Mouse (Mus musculus) hindbrain, embryonic 16.5 days (tissue): Measurements from ENCODE around the gene Retsat. TPM values are rescaled to one million over a fixed set of nuclear protein-coding genes. Genes with fewer than 3 reads are reported as not detected.
A peak's percentile ranks its signal among the peaks of the same experiment; 100 is the strongest.

Source experiments
- ATAC-seq: fragments of 200-750 bp; cut with Nextera tagmentation; 2 replicates; pipeline ENCODE4 v1.8.0; 2017; ENCODE audit warnings: moderate TSS enrichment, moderate library complexity
- H3K27ac ChIP-seq: fragments of 300-500 bp; sonication (generic); 2 replicates; pipeline ENCODE4 v1.5.1; 2014; ENCODE audit warnings: low read depth, mild to moderate bottlenecking, control low read depth, low read length, moderate library complexity
- H3K27me3 ChIP-seq: fragments of 300-500 bp; sonication (generic); replicated peaks from 2 replicates; pipeline ENCODE4 v1.6.1; 2014; ENCODE audit warnings: low read length; ENCODE audit not compliant: control insufficient read depth, insufficient read depth
- H3K36me3 ChIP-seq: fragments of 300-500 bp; sonication (generic); 2 replicates; pipeline ENCODE4 v1.6.1; 2014; ENCODE audit warnings: mild to moderate bottlenecking, low read length, moderate library complexity, mixed read lengths; ENCODE audit not compliant: control insufficient read depth, insufficient read depth
- H3K4me1 ChIP-seq: fragments of 300-500 bp; sonication (generic); 2 replicates; pipeline ENCODE4 v1.6.1; 2014; ENCODE audit warnings: low read depth, low read length; ENCODE audit not compliant: control insufficient read depth, insufficient read depth
- H3K4me2 ChIP-seq: fragments of 300-500 bp; sonication (generic); 2 replicates; pipeline ENCODE4 v1.6.1; 2014; ENCODE audit warnings: mild to moderate bottlenecking, low read length, control low read depth, moderate library complexity
- H3K4me3 ChIP-seq: fragments of 300-500 bp; sonication (generic); 2 replicates; pipeline ENCODE4 v1.5.1; 2014; ENCODE audit warnings: mild to moderate bottlenecking, low read length, control low read depth, moderate library complexity
- H3K9ac ChIP-seq: fragments of 300-500 bp; sonication (generic); 2 replicates; pipeline ENCODE4 v1.6.1; 2014; ENCODE audit warnings: low read depth, mild to moderate bottlenecking, control low read depth, low read length, moderate library complexity
- H3K9me3 ChIP-seq: fragments of 300-500 bp; sonication (generic); 2 replicates; pipeline ENCODE4 v1.6.1; 2014; ENCODE audit warnings: mild to moderate bottlenecking, low read length, moderate library complexity; ENCODE audit not compliant: control insufficient read depth
- WGBS: fragments of 180-500 bp; shearing (Covaris S2); extraction: QIAGEN DNeasy Blood & Tissue Kit; methylation state at CpG from one replicate; pipeline ENCODE4 v1.1.7; 2014; 5-methylcytosine and 5-hydroxymethylcytosine counted together
- polyA plus RNA-seq: library from polyadenylated mRNA; unstranded; fragments of >200 nt; fragmentation: Nextera tagmentation; extraction: Ambion mirVana; gene quantifications from 2 replicates; pipeline ENCODE4 v1.2.1, GENCODE M21; 2015

The Retsat gene
- polyA plus RNA-seq, 1 experiment from 2014 or later = 7.0 TPM

GRCm38 (mm10) chr6:72583211-72583839 lies 14.9 kb upstream of the Retsat start:
- H3K9me3 ChIP-seq = no peaks in the 10 kb centered on the region
- H3K4me3 ChIP-seq = no peak overlapping the region
- no peak overlapping the region for H3K4me2 ChIP-seq
- 91% methylated on average over 4 of the region's 4 CpGs for WGBS
- no peak overlapping the region for H3K27ac ChIP-seq
- H3K9ac ChIP-seq = no peak overlapping the region
- no peaks in the 10 kb centered on the region for H3K4me1 ChIP-seq
- no peak for ATAC-seq
- no peaks in the 10 kb centered on the region for H3K27me3 ChIP-seq
- H3K36me3 ChIP-seq = peaks cover 11% of the 10 kb centered on the region

DNA sequence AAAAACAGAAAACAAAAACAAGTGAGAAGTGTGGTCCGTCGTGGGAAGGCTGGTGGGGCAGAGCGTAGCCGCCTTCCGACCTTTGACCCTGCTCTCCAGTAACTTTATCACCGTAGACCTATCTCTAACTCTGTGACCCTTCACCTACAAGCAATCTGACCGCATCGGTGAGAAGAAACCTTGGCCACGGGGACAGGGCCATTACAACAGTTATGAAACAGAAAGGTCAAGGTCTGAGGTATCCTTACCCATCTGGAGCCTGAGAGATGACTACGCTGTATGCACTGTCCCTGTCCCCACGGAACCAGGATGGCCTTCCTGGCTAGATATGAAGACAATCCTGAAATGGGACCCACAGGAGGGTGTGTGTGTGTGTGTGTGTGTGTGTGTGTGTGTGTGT lies 14.1 kb upstream of the Retsat start:
- WGBS = 84% methylated on average over 11 of the region's 11 CpGs

GRCm38 (mm10) chr6:72586701-72587100 lies 11.6 kb upstream of the Retsat start:
- Histone ChIP-seq H3K27ac (no peak overlapping the region), H3K9ac (no peak overlapping the region), H3K36me3 (peaks cover 8% of the 10 kb centered on the region), H3K4me3 (no peak overlapping the region), H3K4me2 (no peak overlapping the region), H3K27me3 (no peaks in the 10 kb centered on the region), H3K9me3 (no peaks in the 10 kb centered on the region), H3K4me1 (no peaks in the 10 kb centered on the region)
- 66% methylated on average over 3 of the region's 3 CpGs for WGBS
- ATAC-seq = no peak

More for the DNA sequence above, 14.1 kb upstream of the Retsat start:
- no peak overlapping the region for H3K4me2 ChIP-seq
- no peak overlapping the region for H3K9ac ChIP-seq
- no peaks in the 10 kb centered on the region for H3K9me3 ChIP-seq
- no peak overlapping the region for H3K27ac ChIP-seq
- ATAC-seq = no peak
- H3K4me3 ChIP-seq = no peak overlapping the region
- H3K36me3 ChIP-seq = peaks cover 8% of the 10 kb centered on the region
- no peaks in the 10 kb centered on the region for H3K4me1 ChIP-seq
- no peaks in the 10 kb centered on the region for H3K27me3 ChIP-seq

DNA sequence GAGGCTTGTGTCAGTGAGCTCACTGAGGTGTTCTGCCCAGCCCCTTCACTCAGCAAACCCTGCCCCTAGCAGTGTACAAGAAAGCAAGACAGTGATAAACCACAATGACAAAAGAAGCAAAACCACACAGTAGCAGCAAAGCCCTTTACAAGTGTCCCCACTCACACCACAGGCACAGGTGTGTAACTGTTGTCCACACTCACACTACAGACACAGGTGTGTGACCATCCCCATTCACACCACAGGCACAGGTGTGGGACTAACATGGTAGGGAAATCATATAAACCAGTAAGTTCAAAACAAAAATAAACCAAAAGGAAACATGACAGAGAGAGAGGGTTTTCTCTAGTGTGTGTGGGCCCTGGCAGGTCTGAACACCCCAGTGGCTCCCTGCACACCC lies 10.0 kb upstream of the Retsat start:
- Histone ChIP-seq H3K27ac (no peak overlapping the region), H3K9me3 (no peaks in the 10 kb centered on the region), H3K9ac (no peak overlapping the region), H3K4me3 (no peak overlapping the region), H3K4me2 (no peak overlapping the region), H3K27me3 (no peaks in the 10 kb centered on the region), H3K4me1 (no peaks in the 10 kb centered on the region), H3K36me3 (peaks cover 8% of the 10 kb centered on the region)
- ATAC-seq = no peak

DNA sequence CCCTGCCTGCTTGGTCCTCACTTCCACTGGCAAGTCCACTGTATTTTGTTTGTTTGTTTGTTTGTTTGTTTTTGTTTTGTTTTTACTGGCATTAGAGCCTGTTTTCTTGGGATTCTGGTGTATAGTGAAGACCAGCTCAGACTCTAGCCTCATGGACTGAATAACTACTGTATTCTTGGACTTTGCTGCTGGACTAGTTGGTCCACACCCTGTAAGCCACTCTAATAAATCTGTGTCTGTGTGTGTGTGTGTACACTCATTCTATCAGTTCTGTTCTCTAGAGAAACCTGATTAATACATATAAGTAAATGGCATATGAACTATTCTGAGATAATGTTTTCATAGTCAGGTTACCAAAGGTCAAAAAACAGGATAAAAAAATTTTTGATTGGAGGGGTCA lies 8.2 kb upstream of the Retsat start:
- Histone ChIP-seq H3K9ac (no peak overlapping the region), H3K4me1 (no peaks in the 10 kb centered on the region), H3K36me3 (peaks cover 4% of the 10 kb centered on the region; the same call in 1 of the 2 replicates), H3K27me3 (no peaks in the 10 kb centered on the region), H3K4me2 (no peak overlapping the region), H3K27ac (no peak overlapping the region), H3K4me3 (no peak overlapping the region), H3K9me3 (no peaks in the 10 kb centered on the region)
- no peak for ATAC-seq

DNA sequence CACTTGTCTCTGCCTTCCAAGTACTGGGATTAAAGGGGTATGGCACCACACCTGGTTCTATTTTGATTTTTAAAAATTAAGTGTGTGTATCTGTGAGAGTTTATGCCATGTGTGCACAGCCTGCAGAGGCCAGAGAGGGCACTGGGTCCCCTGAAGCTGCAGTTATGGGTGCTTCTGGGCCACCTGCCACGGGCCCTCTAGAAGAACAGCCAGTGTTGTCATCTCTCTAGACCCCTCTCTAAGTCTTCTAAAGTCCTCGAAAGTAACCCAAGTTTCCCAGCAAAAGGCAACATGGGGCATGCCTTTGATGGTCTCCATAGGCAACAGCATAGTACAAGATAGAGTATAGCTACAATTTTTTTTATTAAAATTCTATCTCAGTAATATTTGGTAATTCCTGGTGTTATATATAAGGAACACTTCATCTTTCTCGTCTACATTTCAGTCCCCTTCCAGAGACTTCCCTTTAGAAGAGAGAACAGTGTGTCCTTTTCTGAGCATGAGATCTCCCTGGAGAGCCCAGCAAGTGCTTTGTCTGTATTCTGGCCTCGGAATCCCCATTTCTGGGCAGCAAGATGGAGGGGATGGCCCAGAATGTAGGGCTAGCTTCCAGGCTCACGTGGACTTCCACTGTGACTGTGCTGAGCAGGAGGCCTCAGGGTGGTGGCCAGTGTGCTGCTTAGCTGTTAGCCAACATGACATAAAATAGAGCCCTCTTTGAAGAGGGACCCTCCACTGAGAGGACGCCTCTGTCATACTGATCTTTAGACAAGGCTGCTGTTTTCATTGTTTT lies 5.1 kb upstream of the Retsat start:
- no peaks in the 10 kb centered on the region for H3K27me3 ChIP-seq
- no peak overlapping the region for H3K9ac ChIP-seq
- no peaks in the 10 kb centered on the region for H3K36me3 ChIP-seq
- H3K27ac ChIP-seq = no peak overlapping the region
- no peak overlapping the region for H3K4me2 ChIP-seq
- no peak for ATAC-seq
- no peak overlapping the region for H3K4me3 ChIP-seq
- WGBS = 78% methylated on average over 6 of the region's 6 CpGs
- H3K9me3 ChIP-seq = no peaks in the 10 kb centered on the region
- H3K4me1 ChIP-seq = peaks cover 11% of the 10 kb centered on the region

DNA sequence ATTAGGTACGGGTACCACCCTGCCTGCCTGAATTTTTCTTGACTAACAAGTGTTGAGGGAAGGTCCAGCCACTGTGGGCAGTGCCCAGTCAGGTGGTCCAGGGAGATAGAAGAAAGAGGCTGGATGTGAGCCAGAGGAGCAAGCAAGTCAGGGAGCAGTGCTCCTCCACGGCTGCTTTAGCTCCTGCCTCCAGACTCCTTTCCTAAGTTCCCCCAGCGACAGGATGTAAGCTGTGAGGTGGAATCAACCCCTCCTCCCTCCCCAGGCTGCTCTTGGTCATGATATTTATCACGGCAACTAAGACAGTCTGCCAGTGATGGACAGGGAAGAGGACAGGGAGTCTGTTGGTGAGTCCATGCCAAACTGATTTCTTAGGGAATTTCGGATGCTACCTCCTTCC lies 4.4 kb upstream of the Retsat start:
- ATAC-seq = no peak
- 70% methylated on average over 5 of the region's 5 CpGs for WGBS

DNA sequence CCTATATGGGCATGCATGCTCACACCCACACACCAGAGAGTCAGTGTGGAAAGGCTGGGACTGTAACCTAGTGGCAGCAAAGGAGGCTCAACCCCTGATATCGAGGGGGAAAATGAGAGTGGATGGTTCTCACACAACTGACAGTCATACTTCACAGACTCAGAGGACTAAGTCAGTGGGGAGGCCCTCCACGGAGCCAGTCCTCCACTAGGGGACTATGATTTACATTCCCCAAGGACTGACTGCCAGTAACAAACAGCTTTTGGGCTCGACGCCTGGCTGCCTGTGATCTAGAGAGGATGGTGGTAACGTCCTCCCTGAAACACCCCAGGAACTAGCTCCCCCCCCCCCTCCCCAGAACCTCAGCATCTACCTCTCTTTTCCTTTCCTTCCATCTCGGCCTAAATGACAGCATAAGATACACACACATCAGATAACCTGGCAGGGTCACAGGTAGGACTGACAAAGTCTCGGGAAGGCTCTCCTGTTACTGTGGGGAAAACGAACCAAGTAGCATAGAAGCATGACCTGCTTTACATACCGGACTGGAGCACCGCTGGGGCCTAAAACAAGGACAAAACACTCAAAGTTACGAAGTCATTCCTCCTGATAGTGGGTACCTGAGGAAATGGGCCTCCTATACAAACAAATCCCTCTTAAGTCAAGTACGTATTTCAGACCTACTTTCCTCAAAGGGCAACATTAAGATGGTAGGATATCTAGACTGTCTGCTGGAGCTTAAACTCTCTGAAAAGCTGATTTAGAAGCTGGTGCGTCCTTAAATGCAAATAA lies 996 bp upstream of the Retsat start:
- Histone ChIP-seq H3K36me3 (no peaks in the 10 kb centered on the region), H3K27ac (peak overlapping the region; percentile 67; the same call in 1 of the 2 replicates), H3K9ac (peak overlapping the region; percentile 69), H3K4me3 (peak overlapping the region; percentile 59), H3K4me1 (peaks cover 17% of the 10 kb centered on the region), H3K9me3 (no peaks in the 10 kb centered on the region), H3K27me3 (no peaks in the 10 kb centered on the region), H3K4me2 (peak overlapping the region; percentile 79)
- ATAC-seq = no peak
- 43% methylated on average over 13 of the region's 13 CpGs for WGBS

More for the DNA sequence above, 4.4 kb upstream of the Retsat start:
- Histone ChIP-seq H3K4me3 (no peak overlapping the region), H3K4me2 (no peak overlapping the region), H3K9me3 (no peaks in the 10 kb centered on the region), H3K36me3 (no peaks in the 10 kb centered on the region), H3K27ac (no peak overlapping the region), H3K9ac (no peak overlapping the region), H3K4me1 (peaks cover 14% of the 10 kb centered on the region), H3K27me3 (no peaks in the 10 kb centered on the region)
